Mouse (Mus musculus) CH12F3 (cell line): ENCODE data around the gene Fgfr2.

Experiments
- in situ Hi-C: fragments of 300-500 bp; cut with MboI; formaldehyde crosslinking; loops from 2 replicates; pipeline ENCODE4 v1.14.3; 2020; ENCODE audit warnings: low sequenced_read_pairs

Fgfr2 gene

GRCm38 (mm10) chr7:133048085-133048630 is 75.0 kb downstream of the Fgfr2 start:
- in situ Hi-C loops = no loop called here

- in situ Hi-C loops = no loop called here
Observed at GRCm38 (mm10) chr7:133047287-133047686, 75.9 kb downstream of the Fgfr2 start.

- in situ Hi-C loops = no loop called here
Observed at GRCm38 (mm10) chr7:133044721-133045120, 78.4 kb downstream of the Fgfr2 start.

GRCm38 (mm10) chr7:133041784-133042183 is 81.4 kb downstream of the Fgfr2 start:
- in situ Hi-C loops = no loop called here

GRCm38 (mm10) chr7:133040688-133041345 is 82.3 kb downstream of the Fgfr2 start:
- in situ Hi-C loops = no loop called here

GRCm38 (mm10) chr7:133039556-133040255 is 83.4 kb downstream of the Fgfr2 start:
- in situ Hi-C loops = no loop called here

- in situ Hi-C loops = no loop called here
Observed at GRCm38 (mm10) chr7:133037618-133038017, 85.5 kb downstream of the Fgfr2 start.

- in situ Hi-C loops = no loop called here
Observed at GRCm38 (mm10) chr7:133037217-133037616, 85.9 kb downstream of the Fgfr2 start.

GRCm38 (mm10) chr7:133035901-133036300 is 87.2 kb downstream of the Fgfr2 start:
- in situ Hi-C loops = no loop called here

GRCm38 (mm10) chr7:133032589-133033203 is 90.5 kb downstream of the Fgfr2 start:
- in situ Hi-C loops = no loop called here

- in situ Hi-C loops = no loop called here
Observed at GRCm38 (mm10) chr7:133029496-133030047, 93.6 kb downstream of the Fgfr2 start.

GRCm38 (mm10) chr7:133029004-133029403 is 94.1 kb downstream of the Fgfr2 start:
- in situ Hi-C loops = no loop called here

GRCm38 (mm10) chr7:133027930-133028329 is 95.2 kb downstream of the Fgfr2 start:
- in situ Hi-C loops = no loop called here

GRCm38 (mm10) chr7:133024694-133025093 is 98.5 kb downstream of the Fgfr2 start:
- in situ Hi-C loops = no loop called here

- in situ Hi-C loops = no loop called here
Observed at GRCm38 (mm10) chr7:133019481-133020020, 103.6 kb downstream of the Fgfr2 start.

- in situ Hi-C loops = no loop called here
Observed at GRCm38 (mm10) chr7:133018961-133019360, 104.2 kb downstream of the Fgfr2 start.

GRCm38 (mm10) chr7:133015416-133016070 is 107.6 kb downstream of the Fgfr2 start:
- in situ Hi-C loops = no loop called here

- in situ Hi-C loops = no loop called here
Observed at GRCm38 (mm10) chr7:133014631-133015030, 108.5 kb downstream of the Fgfr2 start.

- in situ Hi-C loops = no loop called here
Observed at GRCm38 (mm10) chr7:133013923-133014322, 109.2 kb downstream of the Fgfr2 start.

- in situ Hi-C loops = no loop called here
Observed at GRCm38 (mm10) chr7:133012637-133013366, 110.3 kb downstream of the Fgfr2 start.
